Mouse (Mus musculus): Measurements from ENCODE around the gene Sv2c. TPM values are rescaled to one million over a fixed set of nuclear protein-coding genes. Genes with fewer than 3 reads are reported as not detected.

Sv2c gene
- total RNA-seq, 2 experiments from 2014 or later = 21.3 to 34.5 TPM

- no peak for DNase-seq (ENCODE audit: low spot score in 2 of 2)
- intact Hi-C loops (cut with DNase I) = loop anchor here (2.0 to 10.0 kb wide), 3 partner anchors 56 to 209 kb away; partner anchors contain the start of gene Iqgap2
These were observed 181.1 kb downstream of the Sv2c start for GRCm38 (mm10) chr13:95951098-95951894.

DNA sequence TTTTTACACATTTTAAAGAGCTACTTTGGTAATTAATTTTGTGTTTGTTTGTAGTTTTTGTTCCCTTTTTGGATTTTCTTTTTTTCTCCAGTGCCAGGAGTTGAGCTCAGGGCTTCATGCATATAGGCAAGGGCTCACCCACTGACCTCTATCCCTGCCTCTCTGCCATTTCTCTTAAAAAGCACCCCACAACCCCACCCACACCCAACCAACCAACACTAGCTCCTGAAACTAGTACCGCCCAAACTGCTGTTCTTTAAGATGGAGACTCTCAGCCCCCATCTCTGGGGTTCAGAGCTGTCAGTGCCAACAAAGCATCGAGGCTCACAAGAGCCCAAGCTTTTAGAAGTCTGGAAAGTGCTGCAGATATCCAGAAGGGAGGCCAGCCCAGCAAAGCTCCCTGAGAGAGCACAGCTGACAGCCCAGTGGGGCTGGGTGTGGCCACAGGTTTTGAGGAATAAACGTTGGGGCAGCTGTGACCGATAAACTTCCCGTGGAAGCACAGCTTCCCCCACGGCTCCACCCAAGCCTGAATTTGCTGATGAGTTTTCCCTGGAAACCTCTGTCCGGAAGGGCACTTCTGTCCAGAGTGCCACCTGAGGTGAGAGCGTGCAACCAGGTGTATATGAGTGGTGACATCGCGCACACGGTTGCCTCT, 181.8 kb downstream of the Sv2c start:
- intact Hi-C loops (cut with DNase I) = loop anchor here (2.0 to 10.0 kb wide), 3 partner anchors 56 to 208 kb away; partner anchors contain the start of gene Iqgap2
- no peak for DNase-seq (ENCODE audit: low spot score in 2 of 2)

- intact Hi-C loops (cut with DNase I) = loop anchor here (10.0 kb wide), 1 partner anchor 385 kb away; no protein-coding TSS in a partner anchor
- no peak for DNase-seq (ENCODE audit: low spot score in 2 of 2)
These were observed 183.0 kb downstream of the Sv2c start for GRCm38 (mm10) chr13:95949356-95949755.

DNA sequence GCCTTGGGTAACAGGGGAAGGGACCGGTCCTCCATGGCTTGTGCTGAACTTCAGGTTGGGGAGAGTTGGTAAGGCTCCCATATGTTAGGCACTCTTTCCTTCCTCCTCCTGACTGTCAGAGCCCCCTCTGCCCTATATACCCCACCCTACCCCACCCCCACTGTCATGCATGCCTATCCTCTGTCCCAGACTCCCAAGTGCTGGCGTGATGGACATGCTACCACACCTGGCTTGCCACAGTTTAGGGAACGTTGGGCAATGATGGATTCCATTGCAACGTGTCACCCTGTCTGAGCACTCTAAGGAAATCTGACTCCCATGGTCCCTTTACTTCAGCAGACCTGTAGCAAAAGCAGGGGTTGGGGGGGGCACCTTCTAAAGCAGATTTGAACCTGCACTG, 183.6 kb downstream of the Sv2c start:
- intact Hi-C loops (cut with DNase I) = loop anchor here (10.0 kb wide), 1 partner anchor 384 kb away; no protein-coding TSS in a partner anchor
- no peak for DNase-seq (ENCODE audit: low spot score in 2 of 2)

DNA sequence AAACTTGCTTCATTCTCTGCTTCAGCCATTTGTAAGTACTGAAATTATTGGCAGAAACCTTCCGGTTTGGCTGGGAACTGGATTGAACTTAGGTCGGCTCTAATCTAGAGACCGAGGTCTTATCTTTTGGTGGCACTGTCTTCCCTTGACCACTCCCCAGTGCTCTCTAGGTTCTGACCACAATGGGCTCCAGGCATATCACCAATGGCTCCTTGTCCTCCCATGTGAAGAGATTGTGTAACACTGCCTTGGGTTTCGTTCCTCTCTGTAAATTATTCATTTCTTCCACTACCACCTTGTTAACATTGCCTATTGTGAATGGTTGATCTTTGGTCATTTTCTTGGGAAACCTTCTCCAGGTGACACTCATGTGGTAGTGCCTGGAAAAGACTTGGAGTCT, 184.0 kb downstream of the Sv2c start:
- no peak for DNase-seq (ENCODE audit: low spot score in 2 of 2)
- intact Hi-C loops (cut with DNase I) = loop anchor here (10.0 kb wide), 1 partner anchor 384 kb away; no protein-coding TSS in a partner anchor

DNA sequence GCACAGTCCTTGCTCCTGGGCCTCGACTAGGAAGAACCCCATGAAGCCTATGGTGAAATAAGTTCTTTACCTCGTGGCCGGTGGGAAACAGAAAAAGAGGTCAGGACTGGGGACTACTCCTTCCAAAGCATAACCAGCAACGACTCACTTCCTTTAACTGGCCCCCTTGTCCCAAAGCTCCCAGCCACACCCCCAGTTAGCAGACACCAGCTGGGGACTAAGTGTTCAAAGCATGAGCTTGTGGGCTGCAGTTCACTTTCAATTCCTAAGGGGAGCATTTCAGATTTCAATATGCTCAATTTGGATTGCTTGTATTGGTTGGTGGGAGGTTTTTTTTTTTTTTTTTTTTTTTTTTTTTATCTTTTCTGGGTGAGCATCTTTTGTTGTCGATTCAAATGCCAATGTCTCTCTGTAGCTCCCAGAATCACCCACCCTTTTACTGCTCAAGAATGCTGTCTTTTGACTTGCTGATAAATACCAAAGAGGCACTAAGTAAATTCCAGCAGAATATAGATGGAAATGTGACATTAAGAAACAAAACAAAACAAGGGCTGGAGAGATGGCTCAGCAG, 186.4 kb downstream of the Sv2c start:
- intact Hi-C loops (cut with DNase I) = loop anchor here (10.0 kb wide), 1 partner anchor 381 kb away; no protein-coding TSS in a partner anchor
- no peak for DNase-seq (ENCODE audit: low spot score in 2 of 2)

GRCm38 (mm10) chr13:95944621-95945020, 187.8 kb downstream of the Sv2c start:
- DNase-seq (ENCODE audit: low spot score in 2 of 2) = no peak
- intact Hi-C loops (cut with DNase I) = loop anchor here (10.0 kb wide), 1 partner anchor 380 kb away; no protein-coding TSS in a partner anchor

DNA sequence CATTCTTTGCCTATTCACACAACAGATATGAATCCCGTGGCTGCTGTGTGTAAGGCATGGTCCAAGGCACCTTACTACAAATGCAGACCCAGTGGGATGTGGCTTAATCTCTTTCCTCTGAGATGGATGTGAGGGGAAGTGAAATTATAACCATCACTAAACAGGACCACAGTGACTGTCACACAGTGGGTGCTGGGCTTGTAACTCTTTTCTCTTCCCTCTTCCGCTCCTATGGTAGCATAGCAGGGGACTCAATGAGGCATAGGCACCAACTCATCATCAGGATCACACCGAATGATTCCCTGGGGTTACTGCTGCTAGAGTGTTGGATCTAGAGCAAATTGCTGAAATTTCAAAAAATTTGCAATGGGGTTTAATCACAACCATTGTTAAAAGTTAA, 188.5 kb downstream of the Sv2c start:
- intact Hi-C loops (cut with DNase I) = loop anchor here (10.0 kb wide), 1 partner anchor 379 kb away; no protein-coding TSS in a partner anchor

DNA sequence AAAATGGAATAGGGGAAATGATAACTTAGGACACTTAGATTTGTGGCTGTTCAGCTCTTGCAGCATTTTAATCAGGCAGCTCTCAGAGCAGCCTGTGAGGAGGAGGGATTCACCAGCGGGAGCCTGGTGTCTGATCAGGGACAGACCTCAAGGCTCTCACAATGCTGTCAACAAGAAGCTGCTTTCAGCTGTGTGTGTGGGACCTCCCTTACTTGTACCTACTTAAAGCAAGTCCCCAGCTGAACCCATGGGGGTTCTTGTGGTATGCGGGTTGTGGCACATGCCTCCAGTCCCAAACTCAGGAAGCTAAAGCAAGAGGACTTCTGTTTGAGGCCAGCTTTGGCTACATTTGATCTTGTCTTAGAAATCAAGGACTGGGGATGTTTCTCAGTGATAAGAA, 189.8 kb downstream of the Sv2c start:
- DNase-seq (ENCODE audit: low spot score in 2 of 2) = no peak
- intact Hi-C loops (cut with DNase I) = loop anchor here (10.0 kb wide), 1 partner anchor 378 kb away; no protein-coding TSS in a partner anchor

More for the DNA sequence above, 188.5 kb downstream of the Sv2c start:
- no peak for DNase-seq (ENCODE audit: low spot score in 2 of 2)

DNA sequence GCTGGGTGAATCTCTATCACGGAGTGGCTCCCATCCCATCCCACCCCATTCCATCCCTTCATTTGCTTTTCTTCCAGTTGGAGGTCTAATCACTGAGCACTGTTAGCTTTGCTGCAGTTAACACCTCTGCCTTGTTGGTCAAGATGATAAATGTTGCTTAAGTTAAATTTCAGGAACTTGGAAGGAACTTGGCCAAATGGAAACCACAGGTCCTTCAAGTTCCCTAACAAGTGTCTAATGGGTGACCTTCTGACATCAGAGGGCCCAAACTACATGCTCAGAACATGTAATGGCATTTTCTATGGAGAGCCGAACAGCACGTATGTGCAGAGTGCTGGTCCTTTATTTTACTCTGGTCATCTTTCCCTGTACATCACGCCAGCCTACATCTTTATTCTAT, 190.5 kb downstream of the Sv2c start:
- intact Hi-C loops (cut with DNase I) = loop anchor here (10.0 kb wide), 1 partner anchor 377 kb away; no protein-coding TSS in a partner anchor
- no peak for DNase-seq (ENCODE audit: low spot score in 2 of 2)

DNA sequence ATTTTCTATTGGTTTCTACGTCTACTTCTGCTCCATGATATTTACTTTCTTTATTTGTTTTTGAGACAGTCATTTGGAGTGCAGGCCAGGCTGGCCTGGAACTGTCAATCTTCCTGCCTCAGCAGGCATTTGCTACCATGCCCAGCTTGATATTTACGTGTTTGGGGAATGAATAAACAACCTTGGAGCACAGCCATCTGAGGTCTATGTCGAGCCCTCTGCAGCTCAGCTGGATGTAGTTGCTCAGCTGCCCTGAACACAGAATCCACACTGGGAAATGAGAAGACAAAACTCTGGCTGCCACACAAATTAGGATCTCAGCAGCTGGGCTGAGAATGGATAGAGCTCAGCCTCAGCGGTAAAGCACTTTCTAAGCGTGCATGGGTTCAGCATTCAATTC, 191.6 kb downstream of the Sv2c start:
- intact Hi-C loops (cut with DNase I) = loop anchor here (10.0 kb wide), 1 partner anchor 376 kb away; no protein-coding TSS in a partner anchor
- no peak for DNase-seq (ENCODE audit: low spot score in 2 of 2)

DNA sequence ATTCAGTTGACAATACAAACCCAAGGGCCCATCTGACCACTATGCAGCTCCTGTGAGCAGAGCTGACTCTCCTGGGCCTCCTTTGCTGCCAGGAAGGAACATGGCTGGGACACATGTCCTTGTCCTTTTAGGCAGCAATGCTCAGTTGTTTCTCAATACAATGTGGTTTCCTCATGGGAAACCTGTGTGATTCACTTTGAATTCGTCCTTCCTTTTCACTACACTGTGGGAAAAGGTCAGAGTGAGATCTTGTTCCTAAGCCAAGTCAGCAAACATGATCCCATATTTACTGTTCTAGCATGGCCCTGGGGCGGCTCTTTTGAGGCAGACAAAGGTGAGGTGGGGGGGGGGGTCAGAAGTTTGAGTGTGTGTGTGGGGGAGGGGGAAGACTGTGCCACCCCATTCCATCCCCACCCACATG, 208.2 kb downstream of the Sv2c start:
- intact Hi-C loops (cut with DNase I) = no loop called here
- DNase-seq (ENCODE audit: low spot score in 2 of 2) = no peak

GRCm38 (mm10) chr13:95922626-95923025, 209.8 kb downstream of the Sv2c start:
- intact Hi-C loops (cut with DNase I) = no loop called here
- DNase-seq (ENCODE audit: low spot score in 2 of 2) = no peak

DNA sequence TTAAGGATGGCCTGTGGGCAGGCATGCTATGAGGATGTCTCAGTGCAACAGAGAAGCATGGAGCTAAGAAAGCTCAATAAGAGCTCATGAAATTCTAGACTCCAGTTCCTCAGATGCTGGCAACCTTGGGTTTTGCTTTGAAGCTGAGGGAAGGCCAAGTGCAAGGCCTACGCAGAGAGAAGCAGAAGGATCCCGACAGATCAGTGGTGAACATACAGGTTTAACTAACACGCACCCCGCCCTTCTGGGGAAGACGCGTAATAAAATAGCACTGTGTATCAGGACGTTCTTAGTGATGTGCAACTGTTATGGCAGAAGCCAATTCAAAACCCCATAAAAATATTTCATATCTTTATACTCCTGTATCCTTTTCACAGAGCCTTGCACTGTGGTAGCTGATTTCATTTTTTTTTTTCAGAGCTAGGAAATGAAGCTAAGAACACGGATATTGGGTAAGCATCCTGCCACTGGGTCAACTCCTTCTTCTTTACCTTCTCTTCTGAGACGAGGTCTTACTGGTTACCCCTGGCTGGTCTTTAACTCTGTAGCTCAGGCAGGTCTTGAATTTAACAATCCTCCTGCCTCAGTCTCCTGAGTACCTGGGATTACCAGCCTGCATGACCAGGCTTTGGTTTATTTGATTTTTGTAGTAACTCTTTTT, 213.6 kb downstream of the Sv2c start:
- no peak for DNase-seq (ENCODE audit: low spot score in 2 of 2)
- intact Hi-C loops (cut with DNase I) = no loop called here

DNA sequence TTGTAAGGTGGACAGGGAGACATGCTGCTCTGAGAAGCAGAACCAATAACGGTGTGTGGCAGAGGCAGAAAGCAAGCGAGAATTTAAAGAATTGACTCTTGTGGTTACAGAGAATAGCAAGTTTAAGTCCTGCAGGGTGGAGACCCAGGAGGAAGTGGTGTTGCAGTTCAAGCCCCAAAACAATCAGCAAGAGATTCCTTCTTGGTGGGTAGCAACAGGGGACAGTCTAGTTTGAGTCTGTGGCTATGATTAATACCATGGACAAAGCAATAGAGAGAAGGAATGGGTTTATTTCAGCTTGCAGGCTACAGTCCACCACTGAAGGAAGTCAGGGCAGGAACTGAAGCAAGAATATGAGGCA, 219.4 kb downstream of the Sv2c start:
- intact Hi-C loops (cut with DNase I) = no loop called here
- DNase-seq (ENCODE audit: low spot score in 2 of 2) = no peak

GRCm38 (mm10) chr13:95912157-95913045, 220.0 kb downstream of the Sv2c start:
- intact Hi-C loops (cut with DNase I) = no loop called here
- peak; percentile 66 to 72 for DNase-seq (ENCODE audit: low spot score in 2 of 2)

GRCm38 (mm10) chr13:95910270-95910669, 222.1 kb downstream of the Sv2c start:
- DNase-seq (ENCODE audit: low spot score in 2 of 2) = no peak
- intact Hi-C loops (cut with DNase I) = no loop called here

DNA sequence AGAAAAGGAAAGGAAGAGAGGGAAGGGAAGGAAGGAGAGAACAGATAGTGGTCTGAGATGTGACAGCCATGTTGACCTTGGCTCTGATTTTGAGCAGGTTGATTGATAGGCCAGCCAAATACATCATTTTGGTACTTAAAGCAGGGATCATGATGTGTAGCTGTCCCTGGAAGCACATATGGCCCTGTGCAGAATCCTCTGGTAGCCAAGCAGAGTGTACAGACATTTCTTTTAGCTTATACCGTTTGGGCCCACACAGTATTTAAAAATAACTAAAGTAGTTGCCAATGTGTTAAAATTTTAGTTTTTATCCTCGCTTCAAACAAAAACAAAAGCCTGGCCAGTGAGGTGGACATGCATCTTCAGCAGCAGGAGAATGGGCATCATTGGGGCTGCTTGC, 223.1 kb downstream of the Sv2c start:
- intact Hi-C loops (cut with DNase I) = no loop called here
- DNase-seq (ENCODE audit: low spot score in 2 of 2) = peak; percentile 17 to 45

Measured in left cerebral cortex, postnatal 36 days (tissue).